Mouse (Mus musculus): ENCODE data around the gene Copz1. TPM values are rescaled to one million over a fixed set of nuclear protein-coding genes. Genes with fewer than 3 reads are reported as not detected.

Gene Copz1
- total RNA-seq, 2 experiments from 2014 or later = 105 to 107 TPM

- DNase-seq = peak; percentile 94
- intact Hi-C loops (cut with DNase I) = loop anchor here (2.0 to 5.0 kb wide), 4 partner anchors 66 to 315 kb away; partner anchors contain the start of genes Hnrnpa1 and Hoxc8
Measured at GRCm38 (mm10) chr15:103307125-103307524, 34.6 kb downstream of the Copz1 start.

- no peak for DNase-seq
- intact Hi-C loops (cut with DNase I) = loop anchor here (5.0 kb wide), 3 partner anchors 111 to 316 kb away; partner anchors contain the start of gene Hoxc8
Measured at GRCm38 (mm10) chr15:103308056-103308875, 35.8 kb downstream of the Copz1 start.

GRCm38 (mm10) chr15:103308876-103309580, 36.5 kb downstream of the Copz1 start:
- intact Hi-C loops (cut with DNase I) = loop anchor here (5.0 kb wide), 3 partner anchors 112 to 317 kb away; partner anchors contain the start of gene Hoxc8
- no peak for DNase-seq

GRCm38 (mm10) chr15:103310365-103310910, 37.9 kb downstream of the Copz1 start, which contains the start of gene Gpr84:
Gene Gpr84 (minus strand): TSS chr15:103310612.
- intact Hi-C loops (cut with DNase I) = no loop called here
- no peak for DNase-seq

GRCm38 (mm10) chr15:103313495-103314095, 41.1 kb downstream of the Copz1 start:
- DNase-seq = peak; percentile 56
- intact Hi-C loops (cut with DNase I) = no loop called here

GRCm38 (mm10) chr15:103314181-103314580, 41.7 kb downstream of the Copz1 start:
- intact Hi-C loops (cut with DNase I) = no loop called here
- no peak for DNase-seq

- DNase-seq = peak; percentile 84
Measured at GRCm38 (mm10) chr15:103315011-103315502, 42.5 kb downstream of the Copz1 start.

GRCm38 (mm10) chr15:103315979-103316776, 43.7 kb downstream of the Copz1 start:
- DNase-seq = peak; percentile 10
- intact Hi-C loops (cut with DNase I) = no loop called here

More at GRCm38 (mm10) chr15:103315011-103315502, 42.5 kb downstream of the Copz1 start:
- intact Hi-C loops (cut with DNase I) = no loop called here

GRCm38 (mm10) chr15:103317120-103317519, 44.6 kb downstream of the Copz1 start:
- no peak for DNase-seq
- intact Hi-C loops (cut with DNase I) = no loop called here

GRCm38 (mm10) chr15:103317731-103318130, 45.2 kb downstream of the Copz1 start:
- intact Hi-C loops (cut with DNase I) = no loop called here

GRCm38 (mm10) chr15:103318201-103318816, 45.8 kb downstream of the Copz1 start:
- intact Hi-C loops (cut with DNase I) = no loop called here
- no peak for DNase-seq

More at GRCm38 (mm10) chr15:103317731-103318130, 45.2 kb downstream of the Copz1 start:
- DNase-seq = no peak

GRCm38 (mm10) chr15:103321076-103321475, 48.6 kb downstream of the Copz1 start:
- DNase-seq = peak; percentile 56
- intact Hi-C loops (cut with DNase I) = no loop called here

- DNase-seq = no peak
- intact Hi-C loops (cut with DNase I) = no loop called here
Measured at GRCm38 (mm10) chr15:103322396-103322795, 49.9 kb downstream of the Copz1 start.

- peak; percentile 77 for DNase-seq
- intact Hi-C loops (cut with DNase I) = no loop called here
Measured at GRCm38 (mm10) chr15:103323070-103323454, 50.5 kb downstream of the Copz1 start.

GRCm38 (mm10) chr15:103323455-103324247, 51.1 kb downstream of the Copz1 start:
- intact Hi-C loops (cut with DNase I) = no loop called here
- peak; percentile 95 for DNase-seq

- intact Hi-C loops (cut with DNase I) = no loop called here
- DNase-seq = no peak
Measured at GRCm38 (mm10) chr15:103333081-103333615, 60.6 kb downstream of the Copz1 start.

GRCm38 (mm10) chr15:103333738-103334137, 61.2 kb downstream of the Copz1 start:
- DNase-seq = no peak
- intact Hi-C loops (cut with DNase I) = no loop called here

GRCm38 (mm10) chr15:103334194-103334593, 61.7 kb downstream of the Copz1 start:
- intact Hi-C loops (cut with DNase I) = no loop called here
- DNase-seq = no peak

Data from left cerebral cortex, postnatal 4 days (tissue).